Mouse (Mus musculus) urinary bladder, adult 18-20 months (tissue): ENCODE measurements around the gene 2810408A11Rik.
A peak's percentile ranks its signal among the peaks of the same experiment; 100 is the strongest.
"Not testable (repeated sequence)": the region's sequence is repeated elsewhere in the genome, so short reads cannot be mapped to it uniquely, and the experiment has no call there.

ENCODE experiments used
- DNase-seq, 2 experiments: peaks; one replicate each; pipeline ENCODE4 v3.0.0; 2022; ENCODE audit warnings: low spot score in 2 of 2, mixed read lengths in 2 of 2

Gene 2810408A11Rik

GRCm38 (mm10) chr11:69880853-69881603 is 19.8 kb downstream of the 2810408A11Rik start, which contains the start of gene Kctd11:
TSS of gene Kctd11 (minus strand) at chr11:69881406.
- DNase-seq = peak; percentile 94

- peak in 1 of 2 experiments; percentile 46 for DNase-seq
Observed at GRCm38 (mm10) chr11:69880506-69880852, 20.3 kb downstream of the 2810408A11Rik start.

- DNase-seq = no peak
Observed at GRCm38 (mm10) chr11:69879711-69880110, 21.1 kb downstream of the 2810408A11Rik start.

GRCm38 (mm10) chr11:69878952-69879351 is 21.8 kb downstream of the 2810408A11Rik start:
- DNase-seq = no peak

- peak in 1 of 2 experiments; percentile 38 for DNase-seq
Observed at GRCm38 (mm10) chr11:69878399-69878798, 22.4 kb downstream of the 2810408A11Rik start.

- DNase-seq = no peak
Observed at GRCm38 (mm10) chr11:69877878-69878277, 22.9 kb downstream of the 2810408A11Rik start, which contains the start of gene Tmem95. TSS of gene Tmem95 (minus strand) at chr11:69878018.

- peak; percentile 78 to 79 for DNase-seq
Observed at GRCm38 (mm10) chr11:69876867-69877266, 23.9 kb downstream of the 2810408A11Rik start.

- no peak for DNase-seq
Observed at GRCm38 (mm10) chr11:69876186-69876585, 24.6 kb downstream of the 2810408A11Rik start.

GRCm38 (mm10) chr11:69872451-69872850 is 28.3 kb downstream of the 2810408A11Rik start:
- DNase-seq = no peak

GRCm38 (mm10) chr11:69871822-69872221 is 29.0 kb downstream of the 2810408A11Rik start:
- DNase-seq = no peak

GRCm38 (mm10) chr11:69870289-69871069 is 30.3 kb downstream of the 2810408A11Rik start:
- DNase-seq = no peak

GRCm38 (mm10) chr11:69867335-69867734 is 33.5 kb downstream of the 2810408A11Rik start:
- DNase-seq = no peak

- no peak for DNase-seq
Observed at GRCm38 (mm10) chr11:69865561-69865960, 35.2 kb downstream of the 2810408A11Rik start.

- no peak for DNase-seq
Observed at GRCm38 (mm10) chr11:69864138-69864860, 36.5 kb downstream of the 2810408A11Rik start.

GRCm38 (mm10) chr11:69863729-69864128 is 37.1 kb downstream of the 2810408A11Rik start:
- not testable (repeated sequence) for DNase-seq

- peak in 1 of 2 experiments; percentile 70 for DNase-seq
Observed at GRCm38 (mm10) chr11:69858113-69858998, 42.4 kb downstream of the 2810408A11Rik start, which contains the start of gene Tnk1. TSS of gene Tnk1 (minus strand) at chr11:69858730.

GRCm38 (mm10) chr11:69855347-69855746 is 45.4 kb downstream of the 2810408A11Rik start:
- no peak for DNase-seq

GRCm38 (mm10) chr11:69854680-69855079 is 46.1 kb downstream of the 2810408A11Rik start:
- no peak for DNase-seq

- no peak for DNase-seq
Observed at GRCm38 (mm10) chr11:69853994-69854393, 46.8 kb downstream of the 2810408A11Rik start.

GRCm38 (mm10) chr11:69850754-69851153 is 50.0 kb downstream of the 2810408A11Rik start:
- no peak for DNase-seq

GRCm38 (mm10) chr11:69849884-69850283 is 50.9 kb downstream of the 2810408A11Rik start:
- no peak for DNase-seq
